Mouse (Mus musculus) embryonic fibroblast, embryonic 13.5 days (primary cell): Measurements from ENCODE around the gene Il1a.

Source experiments
- CTCF ChIP-seq: IDR thresholded peaks from 2 replicates; pipeline ENCODE4 v1.5.1; 2011; ENCODE audit warnings: mild to moderate bottlenecking, control low read depth, low read length, moderate library complexity, borderline replicate concordance; ENCODE audit not compliant: insufficient read depth
- POLR2A ChIP-seq: IDR thresholded peaks from 2 replicates; pipeline ENCODE4 v1.6.1; 2011; ENCODE audit warnings: low read depth, mild to moderate bottlenecking, control low read depth, low read length, moderate library complexity

- TF ChIP-seq POLR2A (no peak), CTCF (no peak)
These were observed 28.4 kb upstream of the Il1a start for GRCm38 (mm10) chr2:129338138-129338621.
